Mouse (Mus musculus) thymus, adult 2 months (tissue): ENCODE measurements around the gene Mfap3.

ENCODE experiments used
- CTCF ChIP-seq: fragments of 200-500 bp; IDR thresholded peaks from 2 replicates; pipeline ENCODE4 v1.5.1; 2012; ENCODE audit warnings: mild to moderate bottlenecking, control low read depth, low read length, moderate library complexity, borderline replicate concordance; ENCODE audit not compliant: control insufficient read depth, poor library complexity, insufficient read depth; ENCODE audit errors: extremely low read depth
- POLR2A ChIP-seq: fragments of 200-500 bp; IDR thresholded peaks from 2 replicates; pipeline ENCODE4 v1.6.1; 2012; ENCODE audit warnings: mild to moderate bottlenecking, low read length, control low read depth, moderate library complexity; ENCODE audit not compliant: control insufficient read depth, poor library complexity, insufficient read depth; ENCODE audit errors: extremely low read depth

DNA sequence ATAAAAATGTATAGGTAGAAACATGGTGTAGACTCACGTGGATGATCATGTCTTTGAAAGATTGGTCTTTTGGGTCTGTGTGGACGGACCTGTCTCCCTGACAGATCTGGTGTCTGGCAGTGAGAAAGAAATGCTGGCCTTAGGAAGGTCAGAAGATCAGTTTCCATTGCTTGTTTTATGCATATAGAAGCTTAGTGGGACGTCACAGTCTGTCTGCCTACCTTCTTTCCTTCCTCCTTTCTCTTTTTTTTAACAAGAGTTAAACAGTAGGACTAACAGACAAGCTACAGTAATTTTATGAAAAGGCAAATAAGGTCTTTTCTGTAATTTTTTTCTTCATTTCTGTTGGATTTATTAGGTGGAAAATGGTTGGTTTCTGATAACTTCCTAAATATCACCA, 10.6 kb downstream of the Mfap3 start:
- TF ChIP-seq CTCF (no peak), POLR2A (no peak)
